ENCODE assay signal across 25 mouse cellular contexts in genomic region chr5:23573942-23574341, GRCm38 (mm10).
"Had no signal": no experiment of that assay in that cellular context is flagged by ENCODE, and none has a peak within 500 bp of the region (broad histone marks: within the 10 kb centered on the region; RNA-seq: fewer than 3 reads in every experiment).

No protein-coding gene starts in this region.

- DNase-seq: cerebellum, adult 9-10 months; cerebellum, adult 9-11 months; cerebellum, postnatal 10 days; cerebellum, postnatal 14 days; cerebellum, postnatal 25 days; cerebellum, postnatal 36 days; embryo, embryonic 11 days; forebrain, postnatal 0 days; gastrocnemius, adult 2 months; gastrocnemius, postnatal 10 days; gastrocnemius, postnatal 14 days; gastrocnemius, postnatal 25 days; gastrocnemius, postnatal 36 days; heart, adult 11 months; heart, adult 18-20 months; heart, adult 2 months had no signal

- H3K9me3 ChIP-seq: embryonic facial prominence, embryonic 12.5 days; embryonic facial prominence, embryonic 13.5 days; embryonic facial prominence, embryonic 15.5 days; forebrain, embryonic 12.5 days; forebrain, embryonic 13.5 days; forebrain, embryonic 15.5 days had no signal

- H3K9ac ChIP-seq: embryonic facial prominence, embryonic 12.5 days; embryonic facial prominence, embryonic 13.5 days; embryonic facial prominence, embryonic 15.5 days; forebrain, embryonic 12.5 days; forebrain, embryonic 13.5 days; forebrain, embryonic 15.5 days; forebrain, postnatal 0 days had no signal

- H3K4me1 ChIP-seq: embryonic facial prominence, embryonic 15.5 days had no signal

- H3K27ac ChIP-seq: embryonic facial prominence, embryonic 10.5 days; embryonic facial prominence, embryonic 12.5 days; embryonic facial prominence, embryonic 13.5 days; embryonic facial prominence, embryonic 15.5 days; forebrain, embryonic 10.5 days; forebrain, embryonic 12.5 days; forebrain, embryonic 13.5 days; forebrain, embryonic 15.5 days; gastrocnemius, adult 2 months; heart, adult 2 months had no signal

- H3K27me3 ChIP-seq: embryonic facial prominence, embryonic 12.5 days; embryonic facial prominence, embryonic 13.5 days; embryonic facial prominence, embryonic 15.5 days; forebrain, embryonic 12.5 days; forebrain, embryonic 13.5 days; forebrain, embryonic 15.5 days had no signal

- H3K36me3 ChIP-seq: forebrain, embryonic 15.5 days had no signal

- H3K4me3 ChIP-seq: embryonic facial prominence, embryonic 10.5 days; embryonic facial prominence, embryonic 12.5 days; embryonic facial prominence, embryonic 13.5 days; embryonic facial prominence, embryonic 15.5 days; erythroblast, embryonic 14.5 days; forebrain, embryonic 10.5 days; forebrain, embryonic 12.5 days; forebrain, embryonic 13.5 days; forebrain, embryonic 15.5 days; gastrocnemius, adult 2 months; heart, adult 2 months had no signal
